Mouse (Mus musculus) stomach, embryonic 15.5 days (tissue): ENCODE data around the gene Mif. TPM values are rescaled to one million over a fixed set of nuclear protein-coding genes. Genes with fewer than 3 reads are reported as not detected.
"Not testable (repeated sequence)": the region's sequence is repeated elsewhere in the genome, so short reads cannot be mapped to it uniquely, and the experiment has no call there.

Experiments used
- ATAC-seq: fragments of 200-750 bp; cut with Nextera tagmentation; 2 replicates; pipeline ENCODE4 v1.8.0; 2017; ENCODE audit warnings: low read depth, moderate number of reproducible peaks, moderate TSS enrichment; ENCODE audit not compliant: insufficient read depth, low FRiP score
- H3K27ac ChIP-seq: fragments of 300-500 bp; sonication (generic); 2 replicates; pipeline ENCODE4 v1.5.1; 2015; ENCODE audit warnings: mild to moderate bottlenecking, inconsistent platforms
- H3K27me3 ChIP-seq: fragments of 300-500 bp; sonication (generic); replicated peaks from 2 replicates; pipeline ENCODE4 v1.6.1; 2015; ENCODE audit warnings: inconsistent platforms
- H3K36me3 ChIP-seq: fragments of 300-500 bp; sonication (generic); 2 replicates; pipeline ENCODE4 v1.6.1; 2015; ENCODE audit warnings: inconsistent platforms
- H3K4me1 ChIP-seq: fragments of 300-500 bp; sonication (generic); 2 replicates; pipeline ENCODE4 v1.6.1; 2015; ENCODE audit warnings: inconsistent platforms
- H3K4me2 ChIP-seq: fragments of 300-500 bp; sonication (generic); 2 replicates; pipeline ENCODE4 v1.6.1; 2015; ENCODE audit warnings: mild to moderate bottlenecking, inconsistent platforms
- H3K4me3 ChIP-seq: fragments of 300-500 bp; sonication (generic); replicated peaks from 2 replicates; pipeline ENCODE4 v1.5.1; 2015; ENCODE audit warnings: inconsistent platforms
- H3K9ac ChIP-seq: fragments of 300-500 bp; sonication (generic); 2 replicates; pipeline ENCODE4 v1.6.1; 2015; ENCODE audit warnings: inconsistent platforms
- H3K9me3 ChIP-seq: fragments of 300-500 bp; sonication (generic); 2 replicates; pipeline ENCODE4 v1.6.1; 2016; ENCODE audit warnings: inconsistent platforms
- WGBS: fragments of 180-500 bp; shearing (Covaris S2); methylation state at CpG from one replicate; pipeline ENCODE4 v1.1.7; 2015; 5-methylcytosine and 5-hydroxymethylcytosine counted together
- polyA plus RNA-seq: library from polyadenylated mRNA; unstranded; fragments of >200 nt; fragmentation: Nextera tagmentation; extraction: Ambion mirVana; gene quantifications from 2 replicates; pipeline ENCODE4 v1.2.1, GENCODE M21; 2015

Mif gene
- polyA plus RNA-seq, 1 experiment from 2014 or later = 1,981 TPM

DNA sequence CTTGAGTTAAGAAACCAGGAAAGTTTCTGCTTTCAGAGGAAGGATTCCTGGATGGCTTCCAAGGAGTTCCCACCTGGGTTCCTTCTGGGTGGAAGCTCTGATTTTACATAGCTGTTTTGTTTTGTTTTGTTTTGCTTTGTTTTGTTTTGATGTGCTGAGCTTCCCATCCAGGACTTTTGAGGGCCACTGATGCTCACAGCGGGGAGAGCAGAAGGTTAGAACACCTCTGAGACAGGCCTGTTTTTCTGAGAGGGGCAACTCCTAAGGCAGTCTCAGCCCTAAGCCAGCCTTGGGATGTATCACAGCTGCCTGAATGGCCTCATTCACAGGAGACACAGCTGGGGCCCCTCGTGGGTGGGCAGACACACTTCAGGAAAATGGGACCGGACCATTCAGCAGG is 8.4 kb downstream of the Mif start:
- 0 out of 2 replicates have a peak, but pooled peaks cover 7% of the 10 kb centered on the region for H3K4me1 ChIP-seq
- no peak for ATAC-seq
- no peak overlapping the region for H3K4me2 ChIP-seq
- no peaks in the 10 kb centered on the region for H3K36me3 ChIP-seq
- H3K9ac ChIP-seq = no peak overlapping the region
- WGBS = 41% methylated on average over 3 of the region's 3 CpGs
- no peak overlapping the region for H3K27ac ChIP-seq
- H3K27me3 ChIP-seq = no peaks in the 10 kb centered on the region
- H3K4me3 ChIP-seq = no peak overlapping the region
- H3K9me3 ChIP-seq = no peaks in the 10 kb centered on the region

DNA sequence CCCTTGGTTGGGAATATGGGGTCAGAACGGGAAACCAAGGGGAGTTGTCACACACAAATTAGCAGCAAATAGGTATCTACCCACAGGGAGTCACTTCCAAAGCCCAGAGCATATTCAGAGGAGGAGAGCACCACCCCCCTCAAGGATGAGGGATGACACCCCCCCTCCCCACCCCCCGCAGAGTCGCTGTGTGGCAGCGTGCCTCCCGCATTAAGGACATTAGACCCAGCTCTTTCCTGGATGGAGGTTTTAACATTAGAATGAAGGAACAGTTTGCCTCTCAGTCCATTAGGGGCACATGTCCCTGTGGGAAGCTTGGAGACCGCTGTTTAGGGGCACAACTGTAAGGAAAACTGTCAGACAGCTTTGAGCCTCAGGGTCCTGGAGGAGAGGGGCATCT is 9.0 kb downstream of the Mif start:
- H3K36me3 ChIP-seq = no peaks in the 10 kb centered on the region
- H3K9ac ChIP-seq = no peak overlapping the region
- H3K4me2 ChIP-seq = no peak overlapping the region
- no peaks in the 10 kb centered on the region for H3K27me3 ChIP-seq
- no peak for ATAC-seq
- WGBS = 10% methylated on average over 6 of the region's 6 CpGs
- H3K27ac ChIP-seq = no peak overlapping the region
- H3K9me3 ChIP-seq = no peaks in the 10 kb centered on the region
- no peak overlapping the region for H3K4me3 ChIP-seq
- H3K4me1 ChIP-seq = 0 out of 2 replicates have a peak, but pooled peaks cover 7% of the 10 kb centered on the region

DNA sequence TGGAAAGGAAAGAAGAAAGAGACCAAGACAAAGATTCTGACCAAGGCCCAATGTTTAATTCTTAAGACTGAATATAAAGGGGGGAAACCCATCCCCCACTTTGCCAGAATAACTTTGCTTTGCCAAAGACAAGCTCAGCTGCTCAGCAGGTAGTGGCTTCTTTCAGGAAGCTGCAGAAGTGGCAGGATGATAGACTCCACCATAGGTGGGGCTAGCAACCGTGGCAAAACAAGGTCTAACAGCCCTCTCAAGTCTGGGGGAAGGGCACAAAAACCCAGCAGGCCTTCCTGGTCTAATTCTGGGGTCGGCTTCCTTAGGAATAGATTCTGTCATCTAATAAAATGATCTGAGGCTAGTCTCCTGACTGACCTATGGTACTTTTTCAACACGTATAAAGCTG is 11.7 kb downstream of the Mif start:
- Histone ChIP-seq H3K4me3 (no peak overlapping the region), H3K4me1 (0 out of 2 replicates have a peak, but pooled peaks cover 7% of the 10 kb centered on the region), H3K4me2 (no peak overlapping the region), H3K9me3 (no peaks in the 10 kb centered on the region), H3K36me3 (no peaks in the 10 kb centered on the region), H3K27ac (no peak overlapping the region), H3K9ac (no peak overlapping the region), H3K27me3 (no peaks in the 10 kb centered on the region)
- ATAC-seq = no peak
- 33% methylated on average over 3 of the region's 3 CpGs for WGBS

DNA sequence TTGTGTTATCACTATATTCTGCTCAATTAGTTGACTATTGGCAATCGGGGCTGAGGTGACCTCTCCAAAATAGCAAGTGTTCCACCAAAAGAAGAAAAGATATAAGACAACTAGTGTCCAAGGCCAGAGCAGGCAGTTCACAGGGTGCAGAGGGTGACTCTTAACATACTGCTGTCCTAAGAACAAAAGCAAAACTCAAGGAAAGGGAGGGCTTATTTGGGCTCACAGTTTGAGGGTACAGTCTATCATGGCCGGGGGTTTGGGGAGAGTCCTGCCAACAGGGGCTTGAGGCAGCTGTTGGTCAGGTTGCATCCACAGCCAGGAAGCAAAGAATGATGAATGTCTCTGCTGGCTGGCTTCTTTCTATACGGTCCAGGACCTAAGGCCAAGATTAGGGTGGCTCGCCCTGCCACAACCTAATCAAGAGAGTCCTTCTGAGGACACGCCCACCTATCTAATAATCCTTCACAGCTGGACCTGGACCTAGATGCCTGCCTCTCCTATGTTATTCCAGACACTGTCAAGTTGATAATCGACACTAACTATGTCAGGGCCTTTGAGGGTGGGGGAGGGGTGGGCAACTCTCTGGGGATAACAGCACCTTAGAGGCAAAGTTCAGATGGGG is 14.6 kb downstream of the Mif start:
- Histone ChIP-seq H3K4me3 (no peak overlapping the region), H3K27ac (no peak overlapping the region), H3K4me2 (no peak overlapping the region), H3K4me1 (no peaks in the 10 kb centered on the region), H3K9me3 (no peaks in the 10 kb centered on the region), H3K36me3 (no peaks in the 10 kb centered on the region), H3K9ac (no peak overlapping the region), H3K27me3 (no peaks in the 10 kb centered on the region)
- whole genome bisulfite sequencing = 68% methylated on average over 6 of the region's 6 CpGs
- ATAC-seq = peak; percentile 92

DNA sequence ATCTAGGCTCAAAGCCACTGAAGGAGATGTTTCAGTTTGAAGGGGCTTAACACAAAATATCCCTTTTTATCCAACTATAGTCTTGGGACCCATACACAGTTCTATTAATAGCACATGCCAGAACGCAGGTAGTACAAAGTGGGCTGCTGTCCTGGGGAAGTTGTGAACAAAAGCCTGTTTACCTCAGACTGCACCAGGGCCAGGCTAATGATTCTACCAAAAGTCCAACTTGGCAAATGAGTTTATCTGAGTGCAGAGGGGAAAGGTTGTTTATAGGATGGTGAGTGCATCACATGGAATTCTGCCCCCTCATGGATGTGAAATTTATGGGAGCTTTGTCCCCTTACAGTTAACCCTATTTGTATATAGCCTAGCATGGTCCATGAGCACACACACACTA is 15.2 kb downstream of the Mif start:
- Histone ChIP-seq H3K4me2 (no peak overlapping the region), H3K4me1 (no peaks in the 10 kb centered on the region), H3K9ac (no peak overlapping the region), H3K27ac (no peak overlapping the region), H3K36me3 (no peaks in the 10 kb centered on the region), H3K27me3 (no peaks in the 10 kb centered on the region), H3K9me3 (no peaks in the 10 kb centered on the region), H3K4me3 (no peak overlapping the region)
- WGBS = 56% methylated on average over 1 of the region's 1 CpGs
- ATAC-seq = no peak

DNA sequence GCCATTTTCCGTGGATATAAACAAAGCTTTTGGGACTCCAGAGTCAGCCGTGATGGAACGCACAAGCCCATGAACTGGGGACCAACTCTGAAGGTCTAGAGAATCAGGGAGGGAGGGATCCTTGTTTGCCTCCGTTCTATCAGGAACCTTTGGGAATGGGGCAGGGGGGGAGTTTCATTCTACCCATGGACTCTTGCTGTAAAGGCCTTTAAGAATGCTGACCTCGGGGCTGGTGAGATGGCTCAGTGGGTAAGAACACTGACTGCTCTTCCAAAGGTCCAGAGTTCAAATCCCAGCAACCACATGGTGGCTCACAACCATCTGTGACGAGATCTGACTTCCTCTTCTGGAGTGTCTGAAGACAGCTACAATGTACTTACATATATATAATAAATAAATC is 16.1 kb downstream of the Mif start:
- not testable (repeated sequence) for H3K4me3 ChIP-seq, H3K36me3 ChIP-seq, H3K27me3 ChIP-seq, H3K4me1 ChIP-seq, ATAC-seq, H3K4me2 ChIP-seq, H3K9me3 ChIP-seq, H3K27ac ChIP-seq, H3K9ac ChIP-seq
- 78% methylated on average over 6 of the region's 6 CpGs for WGBS

DNA sequence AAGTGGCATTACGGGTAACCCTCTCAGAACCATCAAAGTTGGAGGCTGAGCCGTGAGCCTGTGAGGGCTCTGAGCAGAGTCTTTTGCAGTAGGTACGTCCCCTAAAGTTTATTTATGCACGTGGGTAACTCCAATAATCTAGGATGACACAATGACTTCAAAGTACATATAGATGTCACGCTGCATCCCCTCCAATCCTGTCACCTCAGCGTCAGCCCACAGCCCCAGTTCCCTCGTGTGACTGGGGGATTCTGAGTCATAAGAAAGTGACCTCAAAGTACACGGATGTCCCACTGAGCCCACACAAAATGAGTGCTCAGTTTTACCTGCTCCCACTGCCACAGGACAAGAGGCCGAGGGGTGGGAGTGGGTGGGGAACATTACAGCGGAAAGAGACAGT is 20.9 kb downstream of the Mif start:
- 79% methylated on average over 10 of the region's 10 CpGs for WGBS
- Histone ChIP-seq H3K27me3 (no peaks in the 10 kb centered on the region), H3K27ac (no peak overlapping the region), H3K4me2 (no peak overlapping the region), H3K36me3 (no peaks in the 10 kb centered on the region), H3K9me3 (no peaks in the 10 kb centered on the region), H3K9ac (no peak overlapping the region), H3K4me3 (no peak overlapping the region), H3K4me1 (peaks cover 11% of the 10 kb centered on the region)
- ATAC-seq = no peak

DNA sequence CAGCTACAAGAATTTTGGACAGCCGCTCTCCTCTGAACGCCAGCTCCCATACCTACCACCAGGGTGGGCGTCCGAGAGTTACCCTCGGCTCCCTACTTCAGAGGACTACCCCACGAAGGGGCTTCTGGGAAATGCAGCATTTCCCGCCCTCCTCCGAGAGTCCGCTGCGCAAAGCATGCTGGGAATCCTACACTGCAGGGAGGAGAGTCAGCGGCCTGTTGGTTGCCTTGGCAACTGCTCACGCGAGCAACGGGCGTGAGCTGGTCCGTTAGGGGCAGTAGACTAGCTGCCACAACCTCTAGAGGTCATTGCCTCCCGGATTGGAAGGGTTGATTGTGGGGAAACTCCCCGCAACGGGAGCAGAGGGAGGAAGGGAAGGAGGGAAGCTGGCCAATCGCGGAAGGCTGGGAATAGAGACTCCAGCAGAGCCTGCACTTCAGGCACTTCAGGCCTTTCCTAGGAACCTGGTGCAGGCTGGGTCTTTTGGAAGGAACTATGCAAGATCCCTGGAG is 22.7 kb downstream of the Mif start, which contains the start of gene Gstt2:
Gstt2 (minus strand) TSS at position 177 of the 512 bp plus-strand sequence.
- Histone ChIP-seq H3K27me3 (no peaks in the 10 kb centered on the region), H3K4me3 (peak within 1 kb of the TSS; percentile 46), H3K9ac (peak within 1 kb of the TSS; percentile 26; the same call in 1 of the 2 replicates), H3K27ac (peak within 1 kb of the TSS; percentile 86), H3K4me1 (peaks cover 14% of the 10 kb centered on the region), H3K36me3 (no peaks in the 10 kb centered on the region), H3K9me3 (no peaks in the 10 kb centered on the region), H3K4me2 (peak within 1 kb of the TSS; percentile 82)
- peak; percentile 89 for ATAC-seq
- WGBS = under 1% methylated on average over 21 of the region's 21 CpGs

DNA sequence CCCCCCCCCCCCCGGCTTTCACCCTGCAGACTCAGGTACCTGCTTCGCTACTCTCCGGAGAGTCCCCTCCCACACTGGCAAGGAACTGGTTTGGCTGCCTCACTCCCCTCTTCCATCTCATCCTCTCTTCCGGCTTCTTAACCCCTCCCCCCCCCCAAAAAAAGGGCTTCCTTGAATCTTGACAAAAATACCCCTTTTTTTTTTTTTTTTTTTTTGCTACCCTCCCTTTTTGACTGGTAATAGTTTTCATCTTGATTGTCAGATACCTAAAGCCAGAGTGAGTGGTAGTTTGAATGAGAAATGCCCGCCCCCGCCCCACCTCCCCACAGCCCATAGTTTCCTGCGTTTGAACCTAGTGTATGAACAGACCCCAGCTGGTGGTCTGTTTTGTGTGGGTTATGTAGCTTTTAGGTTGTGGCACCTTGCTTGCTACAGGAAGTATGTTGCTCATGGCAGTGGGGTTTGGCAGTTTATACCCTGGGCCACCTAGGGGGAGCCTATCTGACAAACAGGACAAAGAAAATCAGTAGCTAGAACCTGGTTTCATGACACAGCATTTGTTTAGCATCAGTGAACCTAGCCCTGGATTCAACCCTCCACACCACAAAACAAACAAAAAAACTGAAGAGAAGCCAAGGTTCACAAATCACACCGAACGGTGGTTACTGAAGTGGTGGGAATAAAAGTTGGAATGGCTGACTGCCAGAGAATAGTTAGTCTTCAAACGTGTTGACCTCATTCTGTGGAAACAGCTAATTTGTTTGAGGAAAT is 24.1 kb downstream of the Mif start:
- Histone ChIP-seq H3K27ac (peak overlapping the region; percentile 86), H3K4me1 (peaks cover 14% of the 10 kb centered on the region), H3K9me3 (no peaks in the 10 kb centered on the region), H3K27me3 (no peaks in the 10 kb centered on the region), H3K4me2 (peak overlapping the region; percentile 82), H3K36me3 (no peaks in the 10 kb centered on the region), H3K9ac (no peak overlapping the region), H3K4me3 (peak overlapping the region; percentile 48)
- WGBS = 16% methylated on average over 9 of the region's 10 CpGs
- ATAC-seq = no peak; the same call in 1 of the 2 replicates

DNA sequence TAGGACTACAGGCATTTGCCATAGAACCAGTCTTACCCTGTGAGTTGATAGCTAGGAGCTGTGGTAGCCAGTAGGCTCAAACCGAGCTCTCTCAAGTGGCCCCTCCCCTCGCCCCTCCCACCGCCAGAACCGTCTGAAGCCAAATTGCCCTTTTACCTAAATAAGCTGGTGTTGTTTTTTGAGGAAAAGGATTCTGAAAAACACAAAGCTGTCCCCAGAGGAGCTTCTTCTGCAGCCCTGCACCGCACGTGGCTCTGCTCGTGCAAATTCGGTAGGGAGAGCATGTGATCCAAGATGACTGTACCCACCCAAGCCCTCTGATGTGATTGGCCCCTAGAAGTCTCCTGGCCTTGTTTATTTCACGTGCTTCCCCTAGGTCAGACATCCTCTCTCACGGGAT is 24.7 kb downstream of the Mif start:
- H3K9me3 ChIP-seq = no peaks in the 10 kb centered on the region
- WGBS = 1% methylated on average over 10 of the region's 10 CpGs
- peak; percentile 32; the same call in 1 of the 2 replicates for ATAC-seq

DNA sequence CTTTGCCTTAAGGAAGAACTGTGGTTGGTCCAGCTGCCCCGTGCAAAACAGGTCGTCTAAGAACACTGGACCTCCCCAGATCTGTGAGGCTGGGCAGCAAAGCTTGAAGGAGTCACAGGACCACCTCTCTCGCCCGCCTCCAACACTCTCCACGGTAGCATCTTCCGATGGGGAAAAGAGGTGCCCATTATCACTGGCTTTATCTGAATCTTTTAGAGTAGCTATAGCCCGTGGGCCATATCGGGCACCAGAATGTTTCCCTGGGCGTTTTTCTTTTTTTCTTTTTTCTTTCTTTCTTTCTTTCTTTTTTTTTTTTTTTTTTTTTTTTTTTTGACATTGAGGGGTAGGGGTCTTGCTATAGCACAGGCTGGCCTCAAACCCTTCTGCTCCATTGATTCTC is 25.3 kb downstream of the Mif start:
- WGBS = 11% methylated on average over 9 of the region's 9 CpGs
- no peak for ATAC-seq
- H3K9ac ChIP-seq = peak overlapping the region; percentile 24; the same call in 1 of the 2 replicates

More for the DNA sequence above, 24.7 kb downstream of the Mif start:
- Histone ChIP-seq H3K27me3 (no peaks in the 10 kb centered on the region), H3K36me3 (no peaks in the 10 kb centered on the region), H3K9ac (no peak overlapping the region; the same call in 1 of the 2 replicates), H3K27ac (peak overlapping the region; percentile 77), H3K4me2 (peak overlapping the region; percentile 82), H3K4me3 (peak overlapping the region; percentile 48), H3K4me1 (peaks cover 14% of the 10 kb centered on the region)

DNA sequence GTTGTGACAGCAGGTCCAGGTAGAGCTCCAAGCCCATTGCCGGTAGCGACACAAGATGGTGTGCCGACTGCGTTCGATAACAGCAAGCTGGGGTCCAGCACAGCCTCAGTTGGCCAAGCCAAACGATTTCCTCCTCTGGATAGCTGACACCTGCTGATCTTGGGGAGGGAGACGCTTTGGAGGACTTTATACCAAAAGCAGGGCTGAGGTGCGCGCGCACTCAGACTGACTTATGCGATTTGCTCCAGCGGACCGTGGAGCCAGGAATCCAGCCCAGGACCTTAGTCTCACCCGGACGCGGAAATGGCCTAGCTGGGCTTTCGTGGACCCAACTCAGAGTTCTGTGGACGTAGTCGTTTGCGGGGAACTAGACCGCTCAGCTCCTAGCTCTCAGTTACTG is 25.8 kb downstream of the Mif start:
- under 1% methylated on average over 21 of the region's 21 CpGs for WGBS
- Histone ChIP-seq H3K9ac (peak overlapping the region; percentile 24; the same call in 1 of the 2 replicates), H3K36me3 (no peaks in the 10 kb centered on the region), H3K9me3 (no peaks in the 10 kb centered on the region), H3K4me1 (peaks cover 14% of the 10 kb centered on the region), H3K27me3 (no peaks in the 10 kb centered on the region), H3K4me2 (peak overlapping the region; percentile 82), H3K27ac (peak overlapping the region; percentile 77), H3K4me3 (peak overlapping the region; percentile 48)
- ATAC-seq = peak; percentile 4; the same call in 1 of the 2 replicates

More for the DNA sequence above, 25.3 kb downstream of the Mif start:
- Histone ChIP-seq H3K4me3 (peak overlapping the region; percentile 48), H3K4me2 (peak overlapping the region; percentile 82), H3K4me1 (peaks cover 14% of the 10 kb centered on the region), H3K36me3 (no peaks in the 10 kb centered on the region), H3K9me3 (no peaks in the 10 kb centered on the region), H3K27ac (peak overlapping the region; percentile 77), H3K27me3 (no peaks in the 10 kb centered on the region)
